Mouse (Mus musculus) C2C12 (cell line): ENCODE measurements around the gene 4930522H14Rik.

Experiments used
- CEBPB ChIP-seq: IDR thresholded peaks from one replicate; pipeline ENCODE4 v1.6.1; 2011; ENCODE audit warnings: low read depth, mild to moderate bottlenecking, control low read depth, moderate library complexity
- CTCF ChIP-seq: IDR thresholded peaks from one replicate; pipeline ENCODE4 v1.5.1; 2011; ENCODE audit not compliant: control insufficient read depth, insufficient read depth, insufficient read length
- MAX ChIP-seq: IDR thresholded peaks from one replicate; pipeline ENCODE4 v1.6.1; 2011; ENCODE audit warnings: mild to moderate bottlenecking, control low read depth
- MYOG ChIP-seq: IDR thresholded peaks from one replicate; pipeline ENCODE4 v1.6.1; 2011; ENCODE audit not compliant: control insufficient read depth, insufficient read length; ENCODE audit errors: extremely low read depth
- USF1 ChIP-seq: IDR thresholded peaks from one replicate; pipeline ENCODE4 v1.6.1; 2011; ENCODE audit warnings: low read depth, mild to moderate bottlenecking, control low read depth, moderate library complexity

DNA sequence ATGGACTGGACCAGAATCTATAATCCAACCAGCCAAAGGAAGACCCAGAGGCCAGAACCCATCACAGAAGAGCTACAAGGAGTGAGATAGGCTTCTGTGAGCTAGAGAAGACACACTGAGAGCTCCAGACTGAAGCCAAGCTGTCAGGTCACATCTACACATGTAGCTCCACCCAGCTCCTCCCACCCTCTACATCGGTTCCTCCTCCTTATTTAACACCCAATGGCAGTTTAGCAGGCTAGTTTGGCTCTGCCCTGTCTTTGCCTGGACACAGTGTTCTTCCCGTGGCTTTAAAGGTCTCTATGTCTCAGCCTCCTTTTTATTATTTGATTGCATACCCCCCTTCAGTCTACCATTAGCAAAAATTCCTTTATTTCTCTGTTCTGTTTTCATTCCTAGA lies 16.2 kb upstream of the 4930522H14Rik start:
- no peak for TF ChIP-seq CTCF
- TF ChIP-seq MAX, result no peak
- no peak for TF ChIP-seq MYOG
- no peak for TF ChIP-seq USF1
- TF ChIP-seq CEBPB, result no peak
